Mouse (Mus musculus) hindbrain, embryonic 12.5 days (tissue): ENCODE measurements around the gene Fam120a. TPM values are rescaled to one million over a fixed set of nuclear protein-coding genes. Genes with fewer than 3 reads are reported as not detected.

Source experiments
- ATAC-seq: fragments of 200-750 bp; cut with Nextera tagmentation; 2 replicates; pipeline ENCODE4 v1.8.0; 2017; ENCODE audit warnings: moderate TSS enrichment; ENCODE audit not compliant: low FRiP score
- H3K27ac ChIP-seq: fragments of 300-500 bp; sonication (generic); 2 replicates; pipeline ENCODE4 v1.5.1; 2016; ENCODE audit warnings: mild to moderate bottlenecking
- H3K27me3 ChIP-seq: fragments of 300-500 bp; sonication (generic); 2 replicates; pipeline ENCODE4 v1.6.1; 2016; ENCODE audit warnings: mild to moderate bottlenecking
- H3K36me3 ChIP-seq: fragments of 300-500 bp; sonication (generic); 2 replicates; pipeline ENCODE4 v1.6.1; 2016; ENCODE audit warnings: mild to moderate bottlenecking
- H3K4me1 ChIP-seq: fragments of 300-500 bp; sonication (generic); 2 replicates; pipeline ENCODE4 v1.6.1; 2016
- H3K4me2 ChIP-seq: fragments of 300-500 bp; sonication (generic); replicated peaks from 2 replicates; pipeline ENCODE4 v1.6.1; 2016; ENCODE audit warnings: mild to moderate bottlenecking
- H3K4me3 ChIP-seq: fragments of 300-500 bp; sonication (generic); 2 replicates; pipeline ENCODE4 v1.5.1; 2016; ENCODE audit warnings: mild to moderate bottlenecking
- H3K9ac ChIP-seq: fragments of 300-500 bp; sonication (generic); 2 replicates; pipeline ENCODE4 v1.6.1; 2016; ENCODE audit warnings: mild to moderate bottlenecking, moderate library complexity
- H3K9me3 ChIP-seq: fragments of 300-500 bp; sonication (generic); replicated peaks from 2 replicates; pipeline ENCODE4 v1.6.1; 2016; ENCODE audit warnings: mild to moderate bottlenecking
- WGBS: fragments of 180-500 bp; shearing (Covaris S2); methylation state at CpG from one replicate; pipeline ENCODE4 v1.1.7; 2016; 5-methylcytosine and 5-hydroxymethylcytosine counted together
- polyA plus RNA-seq: library from polyadenylated mRNA; unstranded; fragments of >200 nt; fragmentation: Nextera tagmentation; extraction: Ambion mirVana; gene quantifications from 2 replicates; pipeline ENCODE4 v1.2.1, GENCODE M21; 2016

Fam120a gene
- 15.6 and 17.0 TPM in 2 replicates for polyA plus RNA-seq

DNA sequence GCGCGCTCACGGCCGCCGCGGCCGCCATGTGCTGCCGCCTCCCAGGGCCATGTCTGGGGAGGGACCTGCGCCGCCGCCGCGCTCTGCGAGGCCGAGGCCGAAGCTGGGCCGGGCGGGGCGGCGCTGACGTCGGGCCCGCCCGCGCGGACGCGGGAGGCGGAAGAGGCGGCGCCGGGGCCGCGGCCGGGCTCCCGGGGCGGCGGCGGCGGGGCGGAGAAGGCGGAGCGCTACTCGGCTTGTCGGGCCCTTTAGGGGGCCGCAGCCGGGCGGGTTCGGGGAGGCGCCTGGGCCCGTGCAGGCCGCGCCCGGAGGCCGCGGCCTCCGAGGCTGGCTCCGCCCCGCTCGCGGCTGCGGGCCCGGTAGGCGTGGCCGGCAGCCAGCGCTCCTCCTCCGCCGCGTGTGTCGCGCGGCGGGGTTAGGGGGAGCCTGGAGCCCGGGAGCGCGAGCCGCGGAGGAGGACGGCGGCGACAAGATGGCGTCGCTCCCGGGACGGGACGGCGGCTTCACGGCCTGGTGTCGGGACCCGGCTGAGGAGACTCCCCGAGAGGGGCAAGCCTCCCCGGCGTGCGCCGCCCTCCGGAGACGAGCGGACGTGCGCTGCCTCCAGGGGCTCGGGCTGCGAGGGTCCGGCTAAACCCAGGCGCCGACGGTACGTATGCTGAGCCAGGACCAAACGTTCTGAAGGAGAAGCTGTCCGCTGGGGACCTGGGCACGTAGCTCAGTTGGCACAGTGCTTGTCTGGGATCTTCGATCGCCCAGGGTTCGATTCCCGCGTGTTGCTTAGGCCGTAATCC is at the start of gene Fam120a:
Fam120a (minus strand) TSS at position 62 of the 794 bp plus-strand sequence.
- peak; percentile 93 for ATAC-seq
- peaks cover 36% of the 10 kb centered on the region for H3K4me1 ChIP-seq
- H3K27ac ChIP-seq, result peak within 1 kb of the TSS; percentile 97
- peak within 1 kb of the TSS; percentile 90 for H3K4me3 ChIP-seq
- H3K9ac ChIP-seq, result peak within 1 kb of the TSS; percentile 96
- H3K27me3 ChIP-seq, result no peaks in the 10 kb centered on the region
- under 1% methylated on average over 106 of the region's 116 CpGs for WGBS
- H3K9me3 ChIP-seq, result no peaks in the 10 kb centered on the region
- no peaks in the 10 kb centered on the region for H3K36me3 ChIP-seq
- H3K4me2 ChIP-seq, result peak within 1 kb of the TSS; percentile 98

DNA sequence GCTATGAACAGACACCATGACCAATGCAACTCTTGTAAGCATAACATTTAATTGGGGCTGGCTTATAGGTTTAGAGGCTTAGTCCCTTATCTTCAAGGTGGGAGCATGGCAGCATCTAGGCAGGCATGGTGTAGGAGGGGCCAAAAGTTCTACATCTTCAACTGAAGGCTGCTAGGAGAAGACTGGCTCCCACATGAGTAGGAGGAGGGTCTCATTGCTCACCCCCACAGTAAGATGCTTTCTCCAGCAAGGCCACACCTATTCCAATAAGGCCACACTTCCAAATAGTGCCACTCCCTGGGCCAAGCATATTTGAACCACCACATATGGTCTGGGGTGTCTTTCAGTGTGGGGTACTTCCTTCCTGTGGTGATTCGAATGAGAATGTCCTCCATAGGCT is 49.6 kb upstream of the Fam120a start:
- Histone ChIP-seq H3K4me3 (no peak overlapping the region), H3K9me3 (peaks cover 6% of the 10 kb centered on the region; the same call in 1 of the 2 replicates), H3K27ac (no peak overlapping the region), H3K36me3 (no peaks in the 10 kb centered on the region), H3K27me3 (peaks cover 15% of the 10 kb centered on the region; the same call in 1 of the 2 replicates), H3K4me1 (peaks cover 24% of the 10 kb centered on the region), H3K4me2 (no peak overlapping the region), H3K9ac (no peak overlapping the region)
- no peak for ATAC-seq
- 95% methylated on average over 1 of the region's 1 CpGs for WGBS

DNA sequence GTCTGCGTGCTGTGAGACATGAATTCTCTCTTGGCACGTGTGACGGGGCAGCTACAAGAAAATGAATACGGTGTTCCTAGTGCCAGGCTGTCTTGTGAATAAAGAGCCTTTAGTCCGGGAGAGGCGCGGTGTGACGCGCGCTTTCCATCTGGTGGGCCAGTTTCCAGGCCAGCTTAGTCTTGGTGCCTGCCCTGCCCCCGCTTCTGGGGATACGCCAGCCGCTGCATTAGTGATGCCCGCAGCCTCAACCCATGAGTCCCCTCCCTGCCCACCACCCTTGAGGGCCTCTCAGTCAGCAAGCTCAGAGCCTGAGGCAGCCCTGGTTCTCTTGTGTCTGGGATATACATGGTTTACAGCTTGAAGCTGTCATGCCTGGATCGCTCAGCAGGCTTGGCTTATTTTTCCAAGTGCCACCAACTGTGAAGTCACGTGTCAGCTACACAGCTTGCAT is 48.5 kb upstream of the Fam120a start:
- under 1% methylated on average over 16 of the region's 16 CpGs for WGBS
- peaks cover 24% of the 10 kb centered on the region for H3K4me1 ChIP-seq
- H3K9ac ChIP-seq, result peak overlapping the region; percentile 2
- H3K36me3 ChIP-seq, result no peaks in the 10 kb centered on the region
- peak overlapping the region; percentile 22 for H3K4me3 ChIP-seq
- peak; percentile 94 for ATAC-seq
- H3K4me2 ChIP-seq, result peak overlapping the region; percentile 53
- peaks cover 6% of the 10 kb centered on the region; the same call in 1 of the 2 replicates for H3K9me3 ChIP-seq
- peak overlapping the region; percentile 86 for H3K27ac ChIP-seq
- H3K27me3 ChIP-seq, result peaks cover 15% of the 10 kb centered on the region; the same call in 1 of the 2 replicates

DNA sequence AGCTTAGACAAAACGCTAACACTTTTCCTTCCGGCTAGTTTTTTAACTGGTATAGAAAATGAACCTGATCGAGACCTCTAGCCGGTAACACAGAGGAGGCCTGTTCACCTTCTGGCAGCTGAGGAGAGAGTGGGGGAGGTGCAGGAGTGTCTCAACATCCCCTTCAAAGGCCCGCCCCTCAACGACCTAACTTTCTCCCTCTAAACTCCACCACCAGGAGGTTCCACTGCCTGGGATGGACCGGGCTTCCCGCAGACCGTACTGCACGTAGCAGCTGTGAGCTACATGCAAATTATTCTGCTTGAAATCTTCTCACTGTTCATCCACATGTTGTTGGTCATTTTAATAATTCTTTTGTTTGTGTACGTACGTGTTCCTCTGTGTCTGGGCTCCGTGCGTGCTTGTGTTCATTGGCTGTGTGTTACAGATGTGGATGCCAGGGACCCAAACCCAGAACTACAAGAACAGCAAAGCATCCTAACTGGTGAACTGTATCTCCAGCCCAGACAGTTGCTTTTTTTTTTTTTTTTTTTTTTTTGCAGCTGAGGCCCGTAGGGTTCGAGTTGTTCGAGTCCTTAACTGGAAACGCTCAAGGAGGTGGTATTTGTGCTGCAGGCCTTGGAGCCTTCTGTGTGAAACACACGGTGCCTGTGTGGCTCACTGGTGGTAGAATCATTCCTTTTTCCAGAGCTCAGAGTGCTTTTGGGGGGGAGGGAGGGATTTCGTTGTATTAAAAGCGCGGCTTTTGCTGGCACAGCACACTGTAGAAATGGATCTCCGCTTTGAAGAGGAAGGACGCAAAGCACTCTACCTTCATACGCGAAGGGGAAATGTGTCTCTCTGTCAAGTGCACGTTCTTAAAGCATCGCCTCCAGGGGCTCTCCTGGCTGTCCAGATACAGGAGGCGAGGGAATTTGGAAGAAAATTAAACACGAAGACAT is 47.8 kb upstream of the Fam120a start:
- Histone ChIP-seq H3K9me3 (peaks cover 6% of the 10 kb centered on the region; the same call in 1 of the 2 replicates), H3K27me3 (peaks cover 19% of the 10 kb centered on the region; the same call in 1 of the 2 replicates), H3K4me1 (peaks cover 24% of the 10 kb centered on the region), H3K36me3 (no peaks in the 10 kb centered on the region), H3K4me2 (peak overlapping the region; percentile 53), H3K9ac (peak overlapping the region; percentile 2), H3K27ac (peak overlapping the region; percentile 86), H3K4me3 (peak overlapping the region; percentile 22)
- peak; percentile 44 for ATAC-seq
- 2% methylated on average over 30 of the region's 30 CpGs for WGBS

DNA sequence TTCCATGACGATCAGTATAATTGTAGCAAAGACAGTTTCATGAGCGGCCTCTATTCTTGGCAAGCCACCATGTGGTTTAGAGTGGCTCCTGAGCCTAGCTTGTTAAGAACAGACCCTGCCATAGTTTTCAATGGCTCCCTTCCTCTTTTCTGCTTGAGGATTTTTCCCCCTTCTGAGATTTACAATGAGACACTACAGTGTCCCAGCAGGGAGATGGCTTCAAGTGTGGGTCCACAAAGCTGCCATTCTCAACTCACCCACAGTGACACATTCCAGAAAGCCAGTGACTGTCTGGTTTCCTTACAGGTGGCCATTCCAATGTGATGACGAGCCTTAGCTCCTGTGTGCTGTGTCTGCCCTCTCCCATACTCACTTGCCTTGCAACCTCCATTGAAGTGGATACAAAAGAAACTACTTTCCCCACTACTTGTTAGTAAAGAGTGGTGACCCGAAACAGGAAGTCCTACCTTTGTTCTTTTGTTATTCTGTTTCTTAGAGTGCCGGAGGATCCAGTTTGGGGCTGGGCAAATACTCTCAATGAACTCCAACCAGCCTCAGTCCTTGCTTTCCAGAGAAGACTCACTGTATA is 45.5 kb upstream of the Fam120a start:
- H3K9me3 ChIP-seq, result peaks cover 6% of the 10 kb centered on the region; the same call in 1 of the 2 replicates
- 33% methylated on average over 5 of the region's 5 CpGs for WGBS
- H3K4me1 ChIP-seq, result peaks cover 20% of the 10 kb centered on the region
- H3K9ac ChIP-seq, result no peak overlapping the region
- no peak overlapping the region for H3K4me3 ChIP-seq
- no peak overlapping the region for H3K4me2 ChIP-seq
- peaks cover 19% of the 10 kb centered on the region; the same call in 1 of the 2 replicates for H3K27me3 ChIP-seq
- no peak overlapping the region for H3K27ac ChIP-seq
- H3K36me3 ChIP-seq, result no peaks in the 10 kb centered on the region
- no peak for ATAC-seq

DNA sequence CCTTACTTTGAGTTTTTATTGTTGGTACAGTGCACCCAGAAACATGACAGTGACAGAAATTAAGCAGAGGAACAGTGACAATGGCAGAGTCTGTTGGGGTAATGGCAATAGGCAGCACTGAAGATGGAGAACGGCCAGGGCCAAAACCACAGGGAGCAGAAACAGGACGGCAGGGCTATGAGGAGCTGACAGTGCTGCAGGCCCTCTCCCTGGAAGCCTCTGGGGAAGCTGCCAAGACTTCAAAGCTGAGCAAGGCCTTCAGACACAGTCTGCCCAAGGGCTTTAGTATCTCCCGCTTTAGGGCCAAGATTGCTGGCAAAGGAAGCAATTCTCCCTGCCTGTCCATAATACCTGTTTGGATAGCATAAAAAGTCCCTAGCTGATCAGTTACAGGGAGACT is 33.9 kb upstream of the Fam120a start:
- H3K36me3 ChIP-seq, result no peaks in the 10 kb centered on the region
- no peak for ATAC-seq
- WGBS, result 58% methylated on average over 3 of the region's 3 CpGs
- H3K27ac ChIP-seq, result no peak overlapping the region
- H3K4me3 ChIP-seq, result no peak overlapping the region
- no peaks in the 10 kb centered on the region for H3K4me1 ChIP-seq
- no peaks in the 10 kb centered on the region for H3K27me3 ChIP-seq
- H3K9me3 ChIP-seq, result no peaks in the 10 kb centered on the region
- no peak overlapping the region for H3K4me2 ChIP-seq
- H3K9ac ChIP-seq, result no peak overlapping the region

DNA sequence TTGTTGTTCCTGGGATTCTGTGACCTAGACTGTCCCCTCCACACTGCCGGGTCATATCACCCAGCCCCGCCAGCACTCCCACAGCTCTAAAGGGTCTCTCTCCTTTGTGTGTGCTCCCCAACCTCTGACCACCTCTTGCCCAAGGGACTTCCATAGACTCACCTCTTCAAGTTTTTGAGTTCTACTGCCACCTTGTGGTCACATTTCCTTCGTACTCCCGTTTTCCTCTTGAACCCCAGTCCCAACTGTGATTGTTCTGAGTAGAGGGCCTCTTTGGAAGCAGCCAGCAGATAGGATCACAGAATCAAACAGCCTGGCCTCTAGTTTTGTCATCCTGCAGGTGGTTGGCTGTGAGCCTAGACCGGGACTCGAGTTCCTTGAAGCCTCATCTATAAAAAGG is 30.8 kb upstream of the Fam120a start:
- no peaks in the 10 kb centered on the region for H3K9me3 ChIP-seq
- no peak for ATAC-seq
- H3K36me3 ChIP-seq, result no peaks in the 10 kb centered on the region
- WGBS, result 11% methylated on average over 6 of the region's 6 CpGs
- H3K27me3 ChIP-seq, result no peaks in the 10 kb centered on the region
- H3K4me3 ChIP-seq, result no peak overlapping the region
- H3K27ac ChIP-seq, result no peak overlapping the region
- peaks cover 7% of the 10 kb centered on the region for H3K4me1 ChIP-seq
- no peak overlapping the region for H3K9ac ChIP-seq
- H3K4me2 ChIP-seq, result no peak overlapping the region

DNA sequence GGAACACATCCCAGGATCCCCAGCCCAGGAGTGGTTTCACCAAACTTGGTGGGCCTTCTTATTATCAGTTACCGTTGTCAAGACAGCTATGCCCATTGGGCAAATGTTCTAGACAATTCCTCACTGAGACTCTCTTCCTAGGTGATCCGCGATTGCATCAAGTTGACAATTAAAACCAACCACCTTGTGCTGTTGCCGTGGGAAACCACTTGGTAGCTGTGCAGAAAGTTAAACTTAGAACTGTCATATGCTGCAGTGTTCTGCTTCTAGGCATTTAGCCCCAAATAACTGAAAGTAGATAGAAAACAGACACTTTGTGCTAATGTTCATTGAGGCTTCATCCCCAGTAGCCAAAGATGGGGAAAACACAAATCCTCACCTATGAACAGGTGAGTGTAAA is 28.9 kb upstream of the Fam120a start:
- H3K36me3 ChIP-seq, result no peaks in the 10 kb centered on the region
- ATAC-seq, result no peak
- no peak overlapping the region for H3K9ac ChIP-seq
- peaks cover 7% of the 10 kb centered on the region for H3K4me1 ChIP-seq
- H3K27me3 ChIP-seq, result no peaks in the 10 kb centered on the region
- no peak overlapping the region for H3K27ac ChIP-seq
- no peaks in the 10 kb centered on the region for H3K9me3 ChIP-seq
- no peak overlapping the region for H3K4me2 ChIP-seq
- H3K4me3 ChIP-seq, result no peak overlapping the region
- 90% methylated on average over 4 of the region's 4 CpGs for WGBS

DNA sequence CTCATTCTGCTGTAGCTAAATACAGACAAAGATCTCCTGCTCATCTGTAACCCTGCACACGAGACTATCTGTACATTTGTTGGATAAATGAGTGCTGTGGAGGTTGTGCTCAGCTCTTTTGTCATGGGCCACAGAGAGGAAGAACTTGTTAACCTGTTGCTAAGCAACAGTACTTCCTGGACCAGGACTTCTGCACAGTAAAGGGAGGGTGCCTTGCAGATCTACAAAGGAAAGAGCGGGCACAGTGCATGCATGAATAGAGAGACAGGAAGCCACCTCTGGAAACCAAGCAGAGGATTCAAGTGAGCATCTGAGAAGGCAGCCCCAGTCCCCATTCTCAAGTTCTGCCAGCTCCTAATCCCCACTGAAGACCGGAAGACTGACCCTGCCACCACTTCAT is 27.1 kb upstream of the Fam120a start:
- Histone ChIP-seq H3K27me3 (no peaks in the 10 kb centered on the region), H3K4me3 (no peak overlapping the region), H3K27ac (no peak overlapping the region), H3K4me2 (no peak overlapping the region), H3K9me3 (no peaks in the 10 kb centered on the region), H3K4me1 (peaks cover 7% of the 10 kb centered on the region), H3K9ac (no peak overlapping the region), H3K36me3 (no peaks in the 10 kb centered on the region)
- ATAC-seq, result no peak
- WGBS, result 19% methylated on average over 3 of the region's 3 CpGs

DNA sequence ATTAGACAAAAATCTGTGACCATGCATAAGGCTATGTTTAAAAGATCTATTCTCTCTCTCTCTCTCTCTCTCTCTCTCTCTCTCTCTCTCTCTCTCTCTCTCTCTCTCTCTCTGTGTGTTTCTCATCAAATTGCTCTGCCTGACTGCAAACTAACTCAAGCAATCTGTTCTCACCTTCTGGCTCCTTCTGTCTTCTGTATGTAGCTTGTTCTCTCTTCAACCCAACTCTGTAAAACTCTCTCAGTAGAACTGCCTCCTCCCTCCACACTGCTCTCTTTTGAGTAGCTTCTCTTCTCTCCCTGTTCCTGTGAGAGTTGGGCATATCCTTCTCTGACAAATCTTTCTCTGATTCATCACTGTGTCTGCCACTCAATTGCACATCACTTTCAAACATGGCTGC is 25.1 kb upstream of the Fam120a start:
- H3K27me3 ChIP-seq, result no peaks in the 10 kb centered on the region
- no peak overlapping the region for H3K27ac ChIP-seq
- H3K9ac ChIP-seq, result no peak overlapping the region
- no peak overlapping the region for H3K4me3 ChIP-seq
- no peak for ATAC-seq
- no peak overlapping the region for H3K4me2 ChIP-seq
- H3K36me3 ChIP-seq, result no peaks in the 10 kb centered on the region
- peaks cover 7% of the 10 kb centered on the region for H3K4me1 ChIP-seq
- no peaks in the 10 kb centered on the region for H3K9me3 ChIP-seq

DNA sequence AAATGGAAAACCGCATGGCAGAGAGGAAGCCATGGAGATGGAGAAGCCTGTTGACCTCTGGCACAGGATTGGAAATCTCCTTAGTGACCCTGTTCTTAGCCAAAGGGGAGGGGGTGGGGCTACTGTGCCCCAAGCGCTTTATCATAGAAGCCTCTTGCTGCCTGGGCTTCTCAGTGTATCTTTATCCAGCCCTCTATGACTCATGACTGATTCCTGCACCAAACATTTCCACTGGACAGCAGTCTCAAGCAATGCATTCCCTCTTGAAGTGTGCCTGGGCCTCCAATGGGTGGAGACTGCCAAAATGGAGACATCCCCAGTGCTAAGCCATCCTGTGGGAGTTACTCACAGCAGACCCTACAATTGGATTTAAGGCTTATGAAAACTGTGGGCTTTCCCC is 22.3 kb upstream of the Fam120a start:
- ATAC-seq, result no peak
- WGBS, result 79% methylated on average over 2 of the region's 2 CpGs
- no peak overlapping the region for H3K4me2 ChIP-seq
- no peaks in the 10 kb centered on the region for H3K9me3 ChIP-seq
- H3K9ac ChIP-seq, result no peak overlapping the region
- no peaks in the 10 kb centered on the region for H3K27me3 ChIP-seq
- H3K4me1 ChIP-seq, result peaks cover 5% of the 10 kb centered on the region
- H3K4me3 ChIP-seq, result no peak overlapping the region
- no peak overlapping the region for H3K27ac ChIP-seq
- no peaks in the 10 kb centered on the region for H3K36me3 ChIP-seq
